Mouse (Mus musculus): ENCODE results near the gene Tmod2.

GRCm38 (mm10) chr9:75536422-75536821 is 74.7 kb downstream of the Tmod2 start:
- TF ChIP-seq POLR2A (IDR thresholded peaks at IDR 0.05; ENCODE audit: control insufficient read depth, extremely low read depth, insufficient read depth, low read length, poor library complexity) (no peak), CTCF (IDR thresholded peaks at IDR 0.05; ENCODE audit: borderline replicate concordance, control insufficient read depth, extremely low read depth, insufficient read depth, low read length, poor library complexity) (no peak)
